Mouse (Mus musculus) lung, embryonic 16.5 days (tissue): Measurements from ENCODE around the gene Ttc28. TPM values are rescaled to one million over a fixed set of nuclear protein-coding genes. Genes with fewer than 3 reads are reported as not detected.

Experiments used
- ATAC-seq: fragments of 200-750 bp; cut with Nextera tagmentation; 2 replicates; pipeline ENCODE4 v1.8.0; 2017; ENCODE audit warnings: low read depth, mild to moderate bottlenecking, moderate library complexity
- H3K27ac ChIP-seq: fragments of 300-500 bp; sonication (generic); 2 replicates; pipeline ENCODE4 v1.5.1; 2014; ENCODE audit warnings: mild to moderate bottlenecking, control low read depth, low read length
- H3K27me3 ChIP-seq: fragments of 300-500 bp; sonication (generic); 2 replicates; pipeline ENCODE4 v1.6.1; 2014; ENCODE audit warnings: low read depth, low read length, mixed read lengths; ENCODE audit not compliant: control insufficient read depth, insufficient read depth
- H3K36me3 ChIP-seq: fragments of 300-500 bp; sonication (generic); 2 replicates; pipeline ENCODE4 v1.6.1; 2014; ENCODE audit warnings: low read length; ENCODE audit not compliant: control insufficient read depth, insufficient read depth
- H3K4me1 ChIP-seq: fragments of 300-500 bp; sonication (generic); replicated peaks from 2 replicates; pipeline ENCODE4 v1.6.1; 2014; ENCODE audit warnings: low read length, mixed read lengths; ENCODE audit not compliant: control insufficient read depth, insufficient read depth
- H3K4me2 ChIP-seq: fragments of 300-500 bp; sonication (generic); 2 replicates; pipeline ENCODE4 v1.6.1; 2014; ENCODE audit warnings: low read depth, low read length, control low read depth
- H3K4me3 ChIP-seq: fragments of 300-500 bp; sonication (generic); 2 replicates; pipeline ENCODE4 v1.5.1; 2014; ENCODE audit warnings: mild to moderate bottlenecking, low read length, control low read depth
- H3K9ac ChIP-seq: fragments of 300-500 bp; sonication (generic); 2 replicates; pipeline ENCODE4 v1.6.1; 2014; ENCODE audit warnings: low read length, control low read depth
- H3K9me3 ChIP-seq: fragments of 300-500 bp; sonication (generic); 2 replicates; pipeline ENCODE4 v1.6.1; 2016; ENCODE audit warnings: low read length; ENCODE audit not compliant: control insufficient read depth
- WGBS: fragments of 180-500 bp; shearing (Covaris S2); extraction: QIAGEN DNeasy Blood & Tissue Kit; methylation state at CpG from one replicate; pipeline ENCODE4 v1.1.7; 2014; 5-methylcytosine and 5-hydroxymethylcytosine counted together
- polyA plus RNA-seq: library from polyadenylated mRNA; unstranded; fragments of >200 nt; fragmentation: Nextera tagmentation; extraction: Ambion mirVana; gene quantifications from 2 replicates; pipeline ENCODE4 v1.2.1, GENCODE M21; 2015

Gene Ttc28
- polyA plus RNA-seq, 1 experiment from 2014 or later: 8.4 TPM

- ATAC-seq: peak; percentile 69
- no peaks in the 10 kb centered on the region for H3K9me3 ChIP-seq
- no peak overlapping the region for H3K4me3 ChIP-seq
- no peaks in the 10 kb centered on the region for H3K27me3 ChIP-seq
- no peaks in the 10 kb centered on the region for H3K36me3 ChIP-seq
- no peak overlapping the region for H3K27ac ChIP-seq
- H3K4me1 ChIP-seq: peaks cover 26% of the 10 kb centered on the region
- 31% methylated on average over 7 of the region's 7 CpGs for WGBS
- no peak overlapping the region for H3K4me2 ChIP-seq
- no peak overlapping the region for H3K9ac ChIP-seq
Measured at GRCm38 (mm10) chr5:111154586-111154985, 275.0 kb downstream of the Ttc28 start.

- Histone ChIP-seq H3K36me3 (no peaks in the 10 kb centered on the region), H3K27ac (no peak overlapping the region), H3K4me1 (peaks cover 32% of the 10 kb centered on the region), H3K9ac (no peak overlapping the region), H3K9me3 (no peaks in the 10 kb centered on the region), H3K4me2 (no peak overlapping the region), H3K4me3 (no peak overlapping the region), H3K27me3 (no peaks in the 10 kb centered on the region)
- no peak for ATAC-seq
- 75% methylated on average over 4 of the region's 4 CpGs for WGBS
Measured at GRCm38 (mm10) chr5:111155271-111155670, 275.7 kb downstream of the Ttc28 start.

- Histone ChIP-seq H3K4me3 (no peak overlapping the region), H3K4me2 (no peak overlapping the region), H3K9ac (no peak overlapping the region), H3K27ac (peak overlapping the region; percentile 38; the same call in 1 of the 2 replicates), H3K4me1 (peaks cover 32% of the 10 kb centered on the region), H3K27me3 (no peaks in the 10 kb centered on the region), H3K36me3 (no peaks in the 10 kb centered on the region), H3K9me3 (no peaks in the 10 kb centered on the region)
- no peak for ATAC-seq
- WGBS: 75% methylated on average over 12 of the region's 12 CpGs
Measured at GRCm38 (mm10) chr5:111155928-111156327, 276.3 kb downstream of the Ttc28 start.

GRCm38 (mm10) chr5:111158266-111158665 lies 278.7 kb downstream of the Ttc28 start:
- Histone ChIP-seq H3K27ac (no peak overlapping the region), H3K4me2 (no peak overlapping the region), H3K9me3 (no peaks in the 10 kb centered on the region), H3K9ac (no peak overlapping the region), H3K36me3 (no peaks in the 10 kb centered on the region), H3K27me3 (no peaks in the 10 kb centered on the region), H3K4me1 (peaks cover 25% of the 10 kb centered on the region), H3K4me3 (no peak overlapping the region)
- ATAC-seq: no peak
- 82% methylated on average over 9 of the region's 9 CpGs for WGBS

- Histone ChIP-seq H3K4me2 (peak overlapping the region; percentile 22), H3K36me3 (no peaks in the 10 kb centered on the region), H3K4me1 (peaks cover 19% of the 10 kb centered on the region), H3K4me3 (0 out of 2 replicates have a peak overlapping the region, but pooled peaks have one; percentile 5), H3K27ac (no peak overlapping the region), H3K9ac (no peak overlapping the region), H3K27me3 (no peaks in the 10 kb centered on the region), H3K9me3 (no peaks in the 10 kb centered on the region)
- peak; percentile 27; the same call in 1 of the 2 replicates for ATAC-seq
- 15% methylated on average over 23 of the region's 23 CpGs for WGBS
Measured at GRCm38 (mm10) chr5:111159628-111160321, 280.2 kb downstream of the Ttc28 start.

- Histone ChIP-seq H3K9me3 (no peaks in the 10 kb centered on the region), H3K4me2 (no peak overlapping the region), H3K4me1 (peaks cover 13% of the 10 kb centered on the region), H3K36me3 (no peaks in the 10 kb centered on the region), H3K27me3 (no peaks in the 10 kb centered on the region), H3K4me3 (no peak overlapping the region), H3K27ac (no peak overlapping the region), H3K9ac (no peak overlapping the region)
- WGBS: 56% methylated on average over 7 of the region's 7 CpGs
- ATAC-seq: no peak
Measured at GRCm38 (mm10) chr5:111161146-111161930, 281.7 kb downstream of the Ttc28 start.

GRCm38 (mm10) chr5:111162857-111163256 lies 283.3 kb downstream of the Ttc28 start:
- Histone ChIP-seq H3K27ac (no peak overlapping the region), H3K27me3 (no peaks in the 10 kb centered on the region), H3K4me1 (peaks cover 13% of the 10 kb centered on the region), H3K9me3 (no peaks in the 10 kb centered on the region), H3K4me3 (no peak overlapping the region), H3K9ac (no peak overlapping the region), H3K4me2 (no peak overlapping the region), H3K36me3 (no peaks in the 10 kb centered on the region)
- ATAC-seq: no peak
- 61% methylated on average over 6 of the region's 6 CpGs for WGBS

- H3K4me3 ChIP-seq: no peak overlapping the region
- H3K9me3 ChIP-seq: no peaks in the 10 kb centered on the region
- H3K36me3 ChIP-seq: no peaks in the 10 kb centered on the region
- 64% methylated on average over 11 of the region's 11 CpGs for WGBS
- H3K27ac ChIP-seq: no peak overlapping the region
- no peak for ATAC-seq
- no peaks in the 10 kb centered on the region for H3K27me3 ChIP-seq
- no peak overlapping the region for H3K4me2 ChIP-seq
- H3K9ac ChIP-seq: no peak overlapping the region
- H3K4me1 ChIP-seq: peaks cover 13% of the 10 kb centered on the region
Measured at GRCm38 (mm10) chr5:111163377-111163776, 283.8 kb downstream of the Ttc28 start.

- WGBS: 37% methylated on average over 9 of the region's 9 CpGs
- Histone ChIP-seq H3K4me2 (no peak overlapping the region), H3K4me3 (no peak overlapping the region), H3K27me3 (no peaks in the 10 kb centered on the region), H3K4me1 (peaks cover 8% of the 10 kb centered on the region), H3K27ac (no peak overlapping the region), H3K9me3 (no peaks in the 10 kb centered on the region), H3K9ac (no peak overlapping the region), H3K36me3 (no peaks in the 10 kb centered on the region)
- no peak for ATAC-seq
Measured at GRCm38 (mm10) chr5:111164348-111164920, 284.8 kb downstream of the Ttc28 start.
